Mouse (Mus musculus): ENCODE data around the gene Vipr1.

GRCm38 (mm10) chr9:121697150-121698049 is 54.9 kb downstream of the Vipr1 start:
- no peak for TF ChIP-seq KAT2A (IDR thresholded peaks at IDR 0.05; ENCODE audit: insufficient replicate concordance, low read length)
- TF ChIP-seq CTCF (conservative IDR thresholded peaks at IDR 0.05 in 1 of 2, IDR thresholded peaks at IDR 0.05 in 1 of 2; ENCODE audit: low read depth in 2 of 2, low read length in 2 of 2), result peak; percentile 97 to 98
- TF ChIP-seq POLR2A (IDR thresholded peaks at IDR 0.05; ENCODE audit: low read depth, low read length), result no peak
- TF ChIP-seq ZMIZ1 (IDR thresholded peaks at IDR 0.05; ENCODE audit: low read depth, low read length), result no peak
- TF ChIP-seq IRF4 (IDR thresholded peaks at IDR 0.05; ENCODE audit: low read depth, low read length), result no peak
- TF ChIP-seq ZNF384 (IDR thresholded peaks at IDR 0.05; ENCODE audit: low read depth, low read length), result no peak
- TF ChIP-seq RAD21 (IDR thresholded peaks at IDR 0.05; ENCODE audit: low read depth, low read length), result peak; percentile 48
- TF ChIP-seq MAZ (IDR thresholded peaks at IDR 0.05; ENCODE audit: low read depth, low read length), result no peak
- no peak for TF ChIP-seq SIN3A (IDR thresholded peaks at IDR 0.05; ENCODE audit: low read length)
